Mouse (Mus musculus) brain, embryonic 14.5 days (tissue): Measurements from ENCODE around the gene Hectd2.

Experiments used
- CTCF ChIP-seq: fragments of 200-500 bp; IDR thresholded peaks from 2 replicates; pipeline ENCODE4 v1.5.1; 2012; ENCODE audit warnings: inconsistent platforms, mild to moderate bottlenecking, moderate library complexity, borderline replicate concordance; ENCODE audit not compliant: insufficient read depth, insufficient read length; ENCODE audit errors: extremely low read depth
- POLR2A ChIP-seq: fragments of 200-500 bp; IDR thresholded peaks from 2 replicates; pipeline ENCODE4 v1.6.1; 2012; ENCODE audit warnings: mild to moderate bottlenecking, inconsistent platforms, borderline replicate concordance; ENCODE audit not compliant: poor library complexity, insufficient read depth, insufficient read length, severe bottlenecking; ENCODE audit errors: extremely low read depth

GRCm38 (mm10) chr19:36646132-36646828, 91.8 kb downstream of the Hectd2 start:
- TF ChIP-seq CTCF = no peak
- no peak for TF ChIP-seq POLR2A
